Mouse (Mus musculus) thymus, postnatal 0 days (tissue): ENCODE measurements around the gene Olfr52. TPM values are rescaled to one million over a fixed set of nuclear protein-coding genes. Genes with fewer than 3 reads are reported as not detected.
"Not testable (repeated sequence)": the region's sequence is repeated elsewhere in the genome, so short reads cannot be mapped to it uniquely, and the experiment has no call there.

Experiments
- DNase-seq: peaks from one replicate; pipeline ENCODE4 v3.0.0-alpha.2; 2015; ENCODE audit warnings: low spot score
- polyA plus RNA-seq: library from polyadenylated mRNA; unstranded; fragments of >200 nt; fragmentation: Nextera tagmentation; extraction: Ambion mirVana; gene quantifications from 2 replicates; pipeline ENCODE4 v1.2.1, GENCODE M21; 2015

Olfr52 gene
- not detected in 2 replicates for polyA plus RNA-seq

- DNase-seq, result no peak
These were observed at the start of gene Olfr52 for GRCm38 (mm10) chr2:86185583-86185982. Olfr52 (minus strand) TSS chr2:86185683.

GRCm38 (mm10) chr2:86231301-86231700 lies 45.8 kb upstream of the Olfr52 start, which contains the start of gene Olfr1047:
Olfr1047 (minus strand) TSS chr2:86231401.
- DNase-seq, result no peak

- DNase-seq, result no peak
These were observed 33.7 kb upstream of the Olfr52 start, which contains the start of gene Olfr1046 for GRCm38 (mm10) chr2:86219214-86219613. Olfr1046 (minus strand) TSS chr2:86219314.

GRCm38 (mm10) chr2:86202909-86203308 lies 17.4 kb upstream of the Olfr52 start, which contains the start of gene Olfr1045:
Olfr1045 (minus strand) TSS chr2:86203009.
- no peak for DNase-seq

GRCm38 (mm10) chr2:86195863-86196262 lies 10.4 kb upstream of the Olfr52 start:
- DNase-seq, result no peak

DNA sequence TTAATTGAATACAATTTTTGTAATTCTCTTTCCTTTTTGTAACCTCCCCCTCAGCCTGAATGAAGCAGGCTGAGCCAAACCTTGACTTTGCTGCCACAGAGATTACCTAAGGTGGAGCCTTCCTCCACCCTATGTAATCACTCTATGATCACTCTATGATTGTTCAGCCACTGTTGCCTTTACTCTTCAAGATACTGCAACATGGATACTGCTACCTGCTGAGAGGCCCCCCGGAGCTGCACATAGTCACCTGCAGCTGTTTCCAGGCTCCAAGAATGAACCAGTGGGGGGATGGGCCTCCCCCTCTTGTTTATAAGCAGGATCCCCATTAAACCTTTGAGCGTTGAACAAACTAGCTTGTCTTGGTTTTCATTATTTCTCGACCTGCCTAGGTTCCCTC lies 5.5 kb downstream of the Olfr52 start:
- DNase-seq, result no peak

- no peak for DNase-seq
These were observed 7.8 kb downstream of the Olfr52 start, which contains the start of gene Olfr1044 for GRCm38 (mm10) chr2:86177720-86178119. Olfr1044 (minus strand) TSS chr2:86177820.

- DNase-seq, result not testable (repeated sequence)
These were observed 10.1 kb downstream of the Olfr52 start for GRCm38 (mm10) chr2:86175422-86175821.

- DNase-seq, result no peak
These were observed 18.1 kb downstream of the Olfr52 start, which contains the start of gene Olfr1043 for GRCm38 (mm10) chr2:86167422-86167821. Olfr1043 (minus strand) TSS chr2:86167522.

DNA sequence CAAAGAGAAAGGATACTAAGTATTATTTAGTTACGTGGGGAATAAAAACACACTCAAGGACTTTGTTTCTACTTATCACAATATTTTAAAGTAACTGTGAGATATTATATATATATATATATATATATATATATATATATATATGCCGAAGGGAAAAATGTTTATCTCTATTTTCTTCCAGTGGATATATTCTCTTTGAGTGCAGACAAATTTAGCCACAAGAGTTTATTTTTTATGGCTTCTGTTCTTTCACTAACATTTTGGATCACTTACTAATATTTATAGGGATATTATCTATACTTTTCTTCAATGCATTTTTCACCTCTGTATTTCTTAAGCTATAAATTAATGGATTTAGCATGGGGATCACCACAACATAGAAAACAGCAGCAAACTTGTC lies 23.7 kb downstream of the Olfr52 start, which contains the start of gene Olfr1042:
Gene Olfr1042, minus strand, starts transcription at position 101 of the 400 bp plus-strand sequence.
- DNase-seq, result no peak

GRCm38 (mm10) chr2:86146632-86147031 lies 38.9 kb downstream of the Olfr52 start, which contains the start of gene Olfr1040:
Olfr1040 (minus strand) TSS chr2:86146732.
- no peak for DNase-seq

- no peak for DNase-seq
These were observed 49.7 kb downstream of the Olfr52 start, which contains the start of gene Olfr1039 for GRCm38 (mm10) chr2:86135828-86136227. Olfr1039 (minus strand) TSS chr2:86135928.

Other genes with a start within 250 kb of the Olfr52 start
- not detected in 2 replicates for gene Olfr1028, start 235.2 kb downstream of the Olfr52 start, polyA plus RNA-seq
- not detected in 2 replicates for gene Olfr1029, start 211.8 kb downstream of the Olfr52 start, polyA plus RNA-seq
- not detected in 2 replicates for gene Olfr1030, start 206.4 kb downstream of the Olfr52 start, polyA plus RNA-seq
- not detected in 2 replicates for gene Olfr1031, start 195.4 kb downstream of the Olfr52 start, polyA plus RNA-seq
- not detected in 2 replicates for gene Olfr1032, start 180.1 kb downstream of the Olfr52 start, polyA plus RNA-seq
- 1.7 and 2.3 TPM in 2 replicates for gene Olfr1033, start 165.1 kb downstream of the Olfr52 start, polyA plus RNA-seq
- 0.03 and 0.05 TPM in 2 replicates for gene Olfr1034, start 139.8 kb downstream of the Olfr52 start, polyA plus RNA-seq
- not detected in 2 replicates for gene Olfr1036, start 111.7 kb downstream of the Olfr52 start, polyA plus RNA-seq
- gene Olfr1037, start 98.3 kb downstream of the Olfr52 start, polyA plus RNA-seq, result not detected in 2 replicates
- gene Olfr1039, start 49.8 kb downstream of the Olfr52 start, polyA plus RNA-seq, result not detected in 2 replicates
- not detected in 2 replicates for gene Olfr1040, start 39.0 kb downstream of the Olfr52 start, polyA plus RNA-seq
- gene Olfr1042, start 23.8 kb downstream of the Olfr52 start, polyA plus RNA-seq, result not detected in 2 replicates
- gene Olfr1043, start 18.2 kb downstream of the Olfr52 start, polyA plus RNA-seq, result not detected in 2 replicates
- gene Olfr1044, start 7.9 kb downstream of the Olfr52 start, polyA plus RNA-seq, result not detected in 2 replicates
- not detected in 2 replicates for gene Olfr1045, start 17.3 kb upstream of the Olfr52 start, polyA plus RNA-seq
- not detected in 2 replicates for gene Olfr1046, start 33.6 kb upstream of the Olfr52 start, polyA plus RNA-seq
- not detected in 2 replicates for gene Olfr1047, start 45.7 kb upstream of the Olfr52 start, polyA plus RNA-seq
- gene Olfr1048, start 54.6 kb upstream of the Olfr52 start, polyA plus RNA-seq, result not detected in 2 replicates
- not detected in 2 replicates for gene Olfr1049, start 72.6 kb upstream of the Olfr52 start, polyA plus RNA-seq
- gene Olfr1051, start 93.4 kb upstream of the Olfr52 start, polyA plus RNA-seq, result not detected in 2 replicates
- not detected in 2 replicates for gene Olfr1052, start 106.8 kb upstream of the Olfr52 start, polyA plus RNA-seq
- not detected in 2 replicates for gene Olfr1053, start 129.6 kb upstream of the Olfr52 start, polyA plus RNA-seq
- gene Olfr1054, start 149.8 kb upstream of the Olfr52 start, polyA plus RNA-seq, result not detected in 2 replicates
- not detected in 2 replicates for gene Olfr1055, start 164.6 kb upstream of the Olfr52 start, polyA plus RNA-seq
- not detected in 2 replicates for gene Olfr1056, start 176.8 kb upstream of the Olfr52 start, polyA plus RNA-seq
- not detected in 2 replicates for gene Olfr1057, start 192.7 kb upstream of the Olfr52 start, polyA plus RNA-seq
- gene Olfr1058, start 202.9 kb upstream of the Olfr52 start, polyA plus RNA-seq, result 0.08 TPM in 1 of 2 replicates, not detected in the other
- not detected in 2 replicates for gene Olfr1061, start 228.4 kb upstream of the Olfr52 start, polyA plus RNA-seq
- 0.06 and 0.07 TPM in 2 replicates for gene Olfr1062, start 241.1 kb upstream of the Olfr52 start, polyA plus RNA-seq